Mouse (Mus musculus) neural tube, embryonic 15.5 days (tissue): ENCODE data around the gene Mad1l1. TPM values are rescaled to one million over a fixed set of nuclear protein-coding genes. Genes with fewer than 3 reads are reported as not detected.

ENCODE experiments used
- ATAC-seq: fragments of 200-750 bp; cut with Nextera tagmentation; 2 replicates; pipeline ENCODE4 v1.8.0; 2017; ENCODE audit warnings: mild to moderate bottlenecking, moderate TSS enrichment, moderate library complexity; ENCODE audit not compliant: low FRiP score
- H3K27ac ChIP-seq: fragments of 300-500 bp; sonication (generic); replicated peaks from 2 replicates; pipeline ENCODE4 v1.5.1; 2015; ENCODE audit warnings: mild to moderate bottlenecking, inconsistent platforms
- H3K27me3 ChIP-seq: fragments of 300-500 bp; sonication (generic); replicated peaks from 2 replicates; pipeline ENCODE4 v1.6.1; 2015; ENCODE audit warnings: inconsistent platforms
- H3K36me3 ChIP-seq: fragments of 300-500 bp; sonication (generic); 2 replicates; pipeline ENCODE4 v1.6.1; 2015; ENCODE audit warnings: inconsistent platforms
- H3K4me1 ChIP-seq: fragments of 300-500 bp; sonication (generic); 2 replicates; pipeline ENCODE4 v1.6.1; 2015; ENCODE audit warnings: inconsistent platforms
- H3K4me2 ChIP-seq: fragments of 300-500 bp; sonication (generic); 2 replicates; pipeline ENCODE4 v1.6.1; 2015; ENCODE audit warnings: inconsistent platforms, mild to moderate bottlenecking, moderate library complexity
- H3K4me3 ChIP-seq: fragments of 300-500 bp; sonication (generic); replicated peaks from 2 replicates; pipeline ENCODE4 v1.5.1; 2015; ENCODE audit warnings: mild to moderate bottlenecking, inconsistent platforms
- H3K9ac ChIP-seq: fragments of 300-500 bp; sonication (generic); replicated peaks from 2 replicates; pipeline ENCODE4 v1.6.1; 2015; ENCODE audit warnings: mild to moderate bottlenecking, inconsistent platforms
- H3K9me3 ChIP-seq: fragments of 300-500 bp; sonication (generic); replicated peaks from 2 replicates; pipeline ENCODE4 v1.6.1; 2016; ENCODE audit warnings: inconsistent platforms
- WGBS: fragments of 180-500 bp; shearing (Covaris S2); methylation state at CpG from one replicate; pipeline ENCODE4 v1.1.7; 2015; ENCODE audit warnings: mixed read lengths; 5-methylcytosine and 5-hydroxymethylcytosine counted together
- polyA plus RNA-seq: library from polyadenylated mRNA; unstranded; fragments of >200 nt; fragmentation: Nextera tagmentation; extraction: Ambion mirVana; gene quantifications from 2 replicates; pipeline ENCODE4 v1.2.1, GENCODE M21; 2015

Gene Mad1l1
- polyA plus RNA-seq, 1 experiment from 2014 or later = 29.6 TPM

GRCm38 (mm10) chr5:140226871-140227270, 94.5 kb downstream of the Mad1l1 start:
- Histone ChIP-seq H3K4me1 (peaks cover 15% of the 10 kb centered on the region), H3K27ac (no peak overlapping the region), H3K36me3 (no peaks in the 10 kb centered on the region), H3K4me2 (no peak overlapping the region), H3K27me3 (no peaks in the 10 kb centered on the region), H3K9ac (no peak overlapping the region), H3K4me3 (no peak overlapping the region), H3K9me3 (no peaks in the 10 kb centered on the region)
- 73% methylated on average over 3 of the region's 3 CpGs for WGBS
- no peak for ATAC-seq

DNA sequence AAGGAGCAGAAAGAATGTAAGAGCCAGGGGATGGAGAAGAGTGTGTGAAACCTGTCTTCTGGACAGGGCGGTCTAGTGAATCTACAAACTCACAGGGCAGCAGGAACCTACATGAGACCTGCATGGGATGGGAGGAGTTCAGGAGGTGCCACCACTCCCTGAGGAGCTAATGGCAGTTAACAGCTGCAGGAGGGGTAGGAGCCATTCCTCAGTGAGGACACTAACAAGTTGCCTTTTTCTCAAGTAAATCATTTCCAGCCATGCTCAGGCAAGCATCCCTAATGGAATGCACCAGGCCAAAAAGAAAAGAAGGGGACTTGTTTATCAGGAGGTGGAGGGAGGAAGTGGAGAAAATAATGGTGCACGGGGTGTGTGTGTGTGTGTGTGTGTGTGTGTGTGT, 95.5 kb downstream of the Mad1l1 start:
- ATAC-seq = no peak
- Histone ChIP-seq H3K27ac (no peak overlapping the region), H3K9me3 (no peaks in the 10 kb centered on the region), H3K36me3 (no peaks in the 10 kb centered on the region), H3K9ac (no peak overlapping the region), H3K4me1 (peaks cover 23% of the 10 kb centered on the region), H3K27me3 (no peaks in the 10 kb centered on the region), H3K4me2 (no peak overlapping the region), H3K4me3 (no peak overlapping the region)
- 66% methylated on average over 2 of the region's 2 CpGs for WGBS

- 86% methylated on average over 2 of the region's 2 CpGs for WGBS
- Histone ChIP-seq H3K27me3 (no peaks in the 10 kb centered on the region), H3K9me3 (no peaks in the 10 kb centered on the region), H3K4me3 (no peak overlapping the region), H3K9ac (no peak overlapping the region), H3K4me1 (peaks cover 23% of the 10 kb centered on the region), H3K27ac (no peak overlapping the region), H3K4me2 (no peak overlapping the region), H3K36me3 (no peaks in the 10 kb centered on the region)
- no peak for ATAC-seq
Observed at GRCm38 (mm10) chr5:140225103-140225502, 96.2 kb downstream of the Mad1l1 start.

DNA sequence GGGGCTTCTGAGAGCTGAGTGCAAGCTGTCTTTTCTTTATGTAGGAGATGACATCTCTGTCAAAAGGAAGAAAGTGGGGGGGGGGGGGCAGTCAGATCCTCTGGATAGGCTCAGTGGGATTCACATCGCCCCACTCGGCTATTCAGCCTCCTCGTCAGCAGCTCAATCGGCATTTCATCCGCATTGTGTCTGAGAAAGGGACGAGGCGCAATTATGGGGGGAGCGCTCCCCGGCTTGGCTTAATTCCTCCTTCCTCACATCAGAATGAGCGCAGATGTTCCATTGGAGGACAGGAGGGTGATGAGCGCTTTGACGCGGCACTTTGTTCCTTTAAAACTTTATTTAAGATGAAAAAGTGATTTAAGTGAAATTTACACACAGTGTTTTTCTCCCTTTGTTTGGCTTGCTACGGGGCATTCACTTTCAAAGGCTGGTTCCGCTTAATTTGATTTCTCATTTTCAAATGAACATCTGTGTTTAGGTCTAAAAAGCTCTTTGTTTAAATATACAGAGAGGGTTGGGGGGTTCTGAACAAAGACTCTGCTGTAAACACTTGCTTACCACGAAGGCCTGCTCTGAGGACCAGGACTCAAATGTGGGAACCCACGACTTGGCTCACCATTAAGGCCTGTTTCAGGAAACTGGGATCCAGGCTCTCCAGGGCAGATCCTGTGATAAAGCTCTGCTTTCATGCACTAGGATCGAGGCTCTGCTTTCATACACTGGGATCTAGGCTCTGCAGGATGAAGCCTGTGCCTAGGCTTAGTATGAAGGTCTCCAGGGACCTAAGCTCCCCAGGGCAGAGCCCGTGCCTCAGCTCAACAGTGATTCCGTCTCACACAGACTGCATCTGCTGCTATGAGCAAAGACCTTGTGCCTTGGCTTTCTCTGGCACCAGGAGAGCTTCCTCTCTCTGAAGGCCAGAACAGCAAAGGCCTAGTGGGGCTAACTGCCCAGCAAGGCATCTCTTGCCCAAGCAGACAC, 98.0 kb downstream of the Mad1l1 start:
- peak; percentile 35; the same call in 1 of the 2 replicates for ATAC-seq
- no peak overlapping the region for H3K4me2 ChIP-seq
- H3K4me1 ChIP-seq = peaks cover 31% of the 10 kb centered on the region
- WGBS = 28% methylated on average over 20 of the region's 20 CpGs
- H3K36me3 ChIP-seq = no peaks in the 10 kb centered on the region
- no peak overlapping the region for H3K4me3 ChIP-seq
- peak overlapping the region; percentile 74 for H3K27ac ChIP-seq
- H3K9me3 ChIP-seq = no peaks in the 10 kb centered on the region
- H3K27me3 ChIP-seq = no peaks in the 10 kb centered on the region
- no peak overlapping the region for H3K9ac ChIP-seq

DNA sequence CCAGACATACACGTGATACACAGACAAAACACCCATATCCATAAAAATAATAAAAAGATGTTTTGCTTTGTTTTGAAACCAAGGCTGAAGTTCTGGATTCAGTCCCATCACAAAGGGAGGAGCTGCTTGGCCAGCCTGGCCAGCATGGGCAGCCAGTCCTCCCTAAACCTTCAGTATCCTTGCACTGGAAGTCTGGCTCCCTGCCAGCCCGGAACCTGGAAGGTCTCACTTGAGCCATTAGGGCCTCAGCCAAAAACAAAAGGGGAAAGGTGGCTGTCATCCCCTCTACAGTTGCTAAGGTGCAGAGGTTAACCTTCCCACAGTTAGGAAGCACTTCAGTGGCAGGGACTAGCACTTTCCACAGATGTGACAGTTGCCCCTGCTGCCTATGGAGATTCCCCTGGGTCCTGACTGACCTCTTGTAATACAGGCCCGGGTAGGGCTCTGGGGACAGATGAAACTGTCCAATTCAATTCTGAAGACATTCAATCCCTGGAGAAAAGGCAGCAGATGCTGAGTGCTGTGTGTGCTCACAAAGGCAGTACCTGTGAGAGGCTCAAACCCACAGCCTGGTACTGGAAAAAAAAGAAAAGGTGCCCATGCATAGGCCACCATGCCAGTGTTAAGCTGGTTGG, 100.2 kb downstream of the Mad1l1 start:
- peaks cover 42% of the 10 kb centered on the region for H3K4me1 ChIP-seq

GRCm38 (mm10) chr5:140219252-140219651, 102.1 kb downstream of the Mad1l1 start:
- Histone ChIP-seq H3K9me3 (no peaks in the 10 kb centered on the region), H3K4me3 (no peak overlapping the region), H3K27ac (no peak overlapping the region), H3K36me3 (no peaks in the 10 kb centered on the region), H3K4me1 (peaks cover 39% of the 10 kb centered on the region), H3K4me2 (no peak overlapping the region), H3K27me3 (no peaks in the 10 kb centered on the region), H3K9ac (no peak overlapping the region)
- ATAC-seq = no peak
- 88% methylated on average over 1 of the region's 1 CpGs for WGBS

More for the DNA sequence above, 100.2 kb downstream of the Mad1l1 start:
- H3K27ac ChIP-seq = no peak overlapping the region
- no peak overlapping the region for H3K9ac ChIP-seq
- no peaks in the 10 kb centered on the region for H3K36me3 ChIP-seq
- no peaks in the 10 kb centered on the region for H3K27me3 ChIP-seq
- ATAC-seq = no peak
- WGBS = 61% methylated on average over 3 of the region's 3 CpGs
- H3K9me3 ChIP-seq = no peaks in the 10 kb centered on the region
- H3K4me3 ChIP-seq = no peak overlapping the region
- H3K4me2 ChIP-seq = no peak overlapping the region

GRCm38 (mm10) chr5:140217900-140218299, 103.5 kb downstream of the Mad1l1 start:
- Histone ChIP-seq H3K27me3 (no peaks in the 10 kb centered on the region), H3K4me1 (peaks cover 31% of the 10 kb centered on the region), H3K9ac (no peak overlapping the region), H3K4me3 (no peak overlapping the region), H3K9me3 (no peaks in the 10 kb centered on the region), H3K27ac (no peak overlapping the region), H3K4me2 (no peak overlapping the region), H3K36me3 (no peaks in the 10 kb centered on the region)
- no peak for ATAC-seq
- 26% methylated on average over 2 of the region's 2 CpGs for WGBS

GRCm38 (mm10) chr5:140217083-140217482, 104.3 kb downstream of the Mad1l1 start:
- H3K4me3 ChIP-seq = no peak overlapping the region
- H3K4me1 ChIP-seq = peaks cover 30% of the 10 kb centered on the region
- WGBS = 73% methylated on average over 3 of the region's 3 CpGs
- H3K9me3 ChIP-seq = no peaks in the 10 kb centered on the region
- no peak for ATAC-seq
- H3K9ac ChIP-seq = no peak overlapping the region
- H3K36me3 ChIP-seq = no peaks in the 10 kb centered on the region
- no peak overlapping the region for H3K27ac ChIP-seq
- no peaks in the 10 kb centered on the region for H3K27me3 ChIP-seq
- no peak overlapping the region for H3K4me2 ChIP-seq

DNA sequence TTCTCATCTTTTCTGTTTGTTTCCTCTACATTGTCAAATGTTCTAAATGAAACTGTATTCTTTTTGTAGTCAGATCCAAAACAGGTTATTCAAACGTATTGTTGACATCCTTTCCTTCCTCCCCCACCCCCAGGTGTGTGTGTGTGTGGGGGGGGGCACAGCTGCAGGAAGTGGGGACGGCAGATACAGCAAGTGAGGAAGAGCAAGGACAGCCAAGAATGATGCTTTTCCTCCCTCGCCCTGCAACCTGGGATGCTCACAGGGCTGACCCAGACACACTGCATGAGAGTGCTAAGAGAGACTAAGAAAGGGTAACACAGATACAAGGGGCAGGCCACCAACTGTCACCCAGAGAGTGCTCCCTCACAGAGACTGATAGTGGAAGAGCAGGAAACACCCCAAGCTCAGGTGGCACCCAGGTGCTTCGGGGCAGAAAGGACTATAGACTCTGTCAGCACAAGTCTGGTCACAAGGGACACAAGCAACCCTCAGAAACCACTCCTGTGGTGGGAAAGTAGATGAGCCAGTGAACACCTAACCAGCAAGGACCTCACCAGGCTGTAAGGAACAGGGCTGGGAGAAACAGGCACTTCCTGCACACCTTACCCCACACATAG, 105.8 kb downstream of the Mad1l1 start:
- Histone ChIP-seq H3K27ac (no peak overlapping the region), H3K36me3 (no peaks in the 10 kb centered on the region), H3K9me3 (no peaks in the 10 kb centered on the region), H3K4me3 (no peak overlapping the region), H3K4me2 (no peak overlapping the region), H3K27me3 (no peaks in the 10 kb centered on the region), H3K4me1 (peaks cover 21% of the 10 kb centered on the region), H3K9ac (no peak overlapping the region)
- no peak for ATAC-seq
- 82% methylated on average over 4 of the region's 4 CpGs for WGBS

DNA sequence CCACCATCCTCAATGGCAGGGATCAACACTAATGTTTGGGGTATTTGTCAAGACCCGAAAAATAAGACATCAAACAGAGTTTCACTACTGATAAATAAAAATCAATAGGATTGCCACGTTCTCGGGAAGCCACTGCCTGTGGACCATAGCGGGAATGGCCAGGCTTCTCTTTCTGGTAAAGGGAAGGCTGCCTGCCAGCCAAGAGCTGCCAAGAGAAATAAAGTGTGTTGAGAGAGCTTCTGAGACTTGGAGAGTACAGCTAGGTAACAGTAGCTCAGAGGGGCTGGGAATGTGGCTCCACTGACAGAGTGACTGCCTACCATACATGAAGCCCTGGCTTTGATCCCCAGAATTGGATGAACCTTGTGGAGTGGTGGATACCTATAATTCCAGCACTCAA, 108.4 kb downstream of the Mad1l1 start:
- ATAC-seq = no peak
- no peak overlapping the region for H3K4me3 ChIP-seq
- H3K27ac ChIP-seq = no peak overlapping the region
- H3K4me1 ChIP-seq = peaks cover 23% of the 10 kb centered on the region
- H3K4me2 ChIP-seq = no peak overlapping the region
- no peaks in the 10 kb centered on the region for H3K27me3 ChIP-seq
- 83% methylated on average over 4 of the region's 4 CpGs for WGBS
- no peak overlapping the region for H3K9ac ChIP-seq
- no peaks in the 10 kb centered on the region for H3K36me3 ChIP-seq
- H3K9me3 ChIP-seq = no peaks in the 10 kb centered on the region

DNA sequence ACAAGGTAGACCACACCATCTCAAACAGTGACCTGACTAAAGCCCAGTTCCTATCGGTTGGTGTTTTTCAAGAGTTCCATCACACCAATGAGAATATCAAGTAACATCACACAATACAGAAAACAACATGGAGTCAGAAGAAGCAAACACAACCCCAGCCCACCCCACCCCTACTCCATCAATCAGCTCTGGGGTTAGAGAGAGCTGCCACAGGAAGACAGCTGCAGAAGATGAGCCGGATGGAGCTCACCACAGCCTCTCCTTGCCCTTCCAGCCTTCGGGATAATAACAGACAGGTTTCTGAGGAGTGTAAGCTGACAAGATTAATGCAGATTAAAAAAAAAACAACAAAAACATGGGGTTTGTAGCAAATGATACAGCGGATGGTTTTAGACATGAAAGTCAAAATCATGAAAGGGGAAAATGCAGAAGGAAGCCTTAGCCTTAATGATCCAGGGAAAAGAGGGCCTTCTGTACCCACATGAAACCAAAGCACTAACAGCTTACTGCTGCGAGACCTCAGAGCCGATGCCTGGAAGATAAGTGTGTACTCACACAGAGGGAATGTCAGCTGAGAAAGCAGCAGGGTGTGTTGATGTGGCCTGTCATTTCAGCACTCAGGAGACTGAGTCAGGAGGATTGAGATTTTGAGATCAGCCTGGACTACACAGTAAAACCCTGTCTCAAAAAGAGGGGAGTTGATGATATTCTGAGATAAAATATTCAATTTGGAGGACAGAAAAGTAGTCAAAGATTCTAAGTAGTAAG, 110.8 kb downstream of the Mad1l1 start:
- no peak overlapping the region for H3K9ac ChIP-seq
- WGBS = 82% methylated on average over 6 of the region's 6 CpGs
- peaks cover 15% of the 10 kb centered on the region for H3K4me1 ChIP-seq
- no peaks in the 10 kb centered on the region for H3K9me3 ChIP-seq
- ATAC-seq = no peak
- H3K4me3 ChIP-seq = no peak overlapping the region
- no peaks in the 10 kb centered on the region for H3K36me3 ChIP-seq
- no peak overlapping the region for H3K27ac ChIP-seq
- H3K4me2 ChIP-seq = no peak overlapping the region
- no peaks in the 10 kb centered on the region for H3K27me3 ChIP-seq
